Mouse (Mus musculus): Measurements from ENCODE around the gene 6030452D12Rik.

DNA sequence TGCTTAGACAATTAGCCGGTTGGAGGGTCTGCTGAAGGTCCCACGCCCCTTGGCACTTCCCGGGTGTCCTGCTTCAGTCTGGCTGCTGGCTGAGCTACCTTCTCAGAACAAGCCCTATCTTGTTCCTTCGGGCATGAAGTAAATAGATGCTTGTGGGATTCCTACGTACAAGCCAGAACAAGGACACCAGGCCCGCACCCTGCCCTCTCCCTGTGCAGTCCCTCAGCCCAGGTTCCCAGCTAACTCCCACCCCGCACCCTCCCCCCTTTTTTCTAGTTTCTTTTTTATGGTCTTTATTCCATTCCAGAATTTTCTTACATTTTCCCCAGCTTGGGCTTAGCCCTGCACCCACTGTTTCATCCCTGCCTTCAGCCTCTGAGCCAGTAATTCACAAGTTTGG lies 20.3 kb downstream of the 6030452D12Rik start:
- TF ChIP-seq POU5F1 (IDR thresholded peaks at IDR 0.05; ENCODE audit: borderline replicate concordance, low read length) (no peak), CTCF (conservative IDR thresholded peaks at IDR 0.05; ENCODE audit: low read length) (no peak), NANOG (IDR thresholded peaks at IDR 0.05; ENCODE audit: borderline replicate concordance, low read length) (no peak)
